Mouse (Mus musculus) liver, embryonic 16.5 days (tissue): Measurements from ENCODE around the gene Tmed2. TPM values are rescaled to one million over a fixed set of nuclear protein-coding genes. Genes with fewer than 3 reads are reported as not detected.

Experiments used
- ATAC-seq: fragments of 200-750 bp; cut with Nextera tagmentation; 2 replicates; pipeline ENCODE4 v1.8.0; 2017; ENCODE audit warnings: low read depth, mild to moderate bottlenecking, moderate number of reproducible peaks, moderate library complexity
- H3K27ac ChIP-seq: fragments of 300-500 bp; sonication (generic); 2 replicates; pipeline ENCODE4 v1.5.1; 2014; ENCODE audit warnings: mild to moderate bottlenecking, low read length
- H3K27me3 ChIP-seq: fragments of 300-500 bp; sonication (generic); 2 replicates; pipeline ENCODE4 v1.6.1; 2014; ENCODE audit warnings: low read depth, low read length, mixed read lengths; ENCODE audit not compliant: control insufficient read depth, insufficient read depth
- H3K36me3 ChIP-seq: fragments of 300-500 bp; sonication (generic); 2 replicates; pipeline ENCODE4 v1.6.1; 2014; ENCODE audit warnings: mild to moderate bottlenecking; ENCODE audit not compliant: control insufficient read depth, insufficient read depth
- H3K4me1 ChIP-seq: fragments of 300-500 bp; sonication (generic); 2 replicates; pipeline ENCODE4 v1.6.1; 2014; ENCODE audit warnings: low read depth, low read length, mixed read lengths; ENCODE audit not compliant: control insufficient read depth
- H3K4me2 ChIP-seq: fragments of 300-500 bp; sonication (generic); 2 replicates; pipeline ENCODE4 v1.6.1; 2014; ENCODE audit warnings: low read depth, low read length, mixed read lengths
- H3K4me3 ChIP-seq: fragments of 300-500 bp; sonication (generic); 2 replicates; pipeline ENCODE4 v1.5.1; 2014; ENCODE audit warnings: low read depth, mild to moderate bottlenecking, low read length
- H3K9ac ChIP-seq: fragments of 300-500 bp; sonication (generic); 2 replicates; pipeline ENCODE4 v1.6.1; 2014; ENCODE audit warnings: low read depth, low read length
- H3K9me3 ChIP-seq: fragments of 300-500 bp; sonication (generic); replicated peaks from 2 replicates; pipeline ENCODE4 v1.6.1; 2016; ENCODE audit warnings: low read length; ENCODE audit not compliant: control insufficient read depth
- WGBS: fragments of 180-500 bp; shearing (Covaris S2); extraction: QIAGEN DNeasy Blood & Tissue Kit; methylation state at CpG from one replicate; pipeline ENCODE4 v1.1.7; 2014; ENCODE audit not compliant: insufficient replicate concordance; 5-methylcytosine and 5-hydroxymethylcytosine counted together
- polyA plus RNA-seq: library from polyadenylated mRNA; unstranded; fragments of >200 nt; fragmentation: Nextera tagmentation; extraction: Ambion mirVana; gene quantifications from 2 replicates; pipeline ENCODE4 v1.2.1, GENCODE M21; 2015

Gene Tmed2
- polyA plus RNA-seq = 282 and 309 TPM in 2 replicates

DNA sequence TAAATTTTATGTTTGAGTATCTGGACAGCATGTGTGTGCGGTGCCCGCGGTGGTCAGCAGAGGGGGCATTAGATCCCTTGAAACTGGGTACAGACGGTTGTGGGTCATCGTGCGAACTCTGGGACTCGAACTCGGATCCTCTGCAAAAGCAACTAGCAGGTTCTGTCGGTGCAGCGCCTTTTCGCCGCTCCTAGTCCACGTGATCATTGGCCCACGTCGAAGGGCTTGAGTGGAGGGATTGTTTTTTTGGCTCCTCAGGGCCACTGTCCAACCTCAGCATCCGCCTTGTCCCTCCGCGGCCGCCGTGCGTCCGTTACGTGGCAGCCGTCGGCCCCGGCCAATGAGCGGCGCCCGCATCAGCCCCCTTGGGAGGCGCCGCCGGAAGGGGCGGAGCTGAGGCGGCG, at the start of gene Tmed2:
TSS of gene Tmed2 (plus strand) at position 313 of the 404 bp plus-strand sequence.
- H3K9ac ChIP-seq = peak within 1 kb of the TSS; percentile 91
- peak within 1 kb of the TSS; percentile 91 for H3K27ac ChIP-seq
- H3K4me2 ChIP-seq = peak within 1 kb of the TSS; percentile 82
- no peaks in the 10 kb centered on the region for H3K27me3 ChIP-seq
- no peaks in the 10 kb centered on the region for H3K9me3 ChIP-seq
- peak within 1 kb of the TSS; percentile 96 for H3K4me3 ChIP-seq
- H3K4me1 ChIP-seq = peaks cover 21% of the 10 kb centered on the region
- under 1% methylated on average over 35 of the region's 35 CpGs for WGBS
- ATAC-seq = peak; percentile 95
- peaks cover 22% of the 10 kb centered on the region for H3K36me3 ChIP-seq

DNA sequence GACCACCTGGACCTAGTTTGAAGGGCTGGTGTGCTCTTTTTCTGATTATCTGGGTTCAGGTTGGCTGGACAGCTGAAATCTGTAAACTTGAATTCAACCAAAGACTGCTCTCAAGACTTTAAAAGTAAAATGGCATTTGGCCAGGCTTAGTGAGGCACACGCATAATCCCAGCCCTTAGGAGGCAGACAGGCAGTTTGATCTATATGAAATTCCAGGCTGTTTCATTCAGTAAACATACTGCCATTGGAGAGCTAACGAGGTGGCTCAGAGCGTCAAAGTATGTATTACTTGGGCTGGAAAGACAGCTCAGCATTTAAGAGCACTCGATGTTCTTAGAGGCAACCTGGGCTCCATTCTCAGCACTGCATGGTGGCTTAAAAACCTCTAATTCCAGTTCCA, 48.8 kb upstream of the Tmed2 start:
- Histone ChIP-seq H3K4me2 (no peak overlapping the region), H3K27me3 (no peaks in the 10 kb centered on the region), H3K36me3 (0 out of 2 replicates have a peak, but pooled peaks cover 2% of the 10 kb centered on the region), H3K4me3 (no peak overlapping the region), H3K4me1 (peaks cover 3% of the 10 kb centered on the region), H3K9ac (no peak overlapping the region), H3K27ac (no peak overlapping the region), H3K9me3 (no peaks in the 10 kb centered on the region)
- WGBS = 86% methylated on average over 4 of the region's 4 CpGs
- no peak for ATAC-seq

DNA sequence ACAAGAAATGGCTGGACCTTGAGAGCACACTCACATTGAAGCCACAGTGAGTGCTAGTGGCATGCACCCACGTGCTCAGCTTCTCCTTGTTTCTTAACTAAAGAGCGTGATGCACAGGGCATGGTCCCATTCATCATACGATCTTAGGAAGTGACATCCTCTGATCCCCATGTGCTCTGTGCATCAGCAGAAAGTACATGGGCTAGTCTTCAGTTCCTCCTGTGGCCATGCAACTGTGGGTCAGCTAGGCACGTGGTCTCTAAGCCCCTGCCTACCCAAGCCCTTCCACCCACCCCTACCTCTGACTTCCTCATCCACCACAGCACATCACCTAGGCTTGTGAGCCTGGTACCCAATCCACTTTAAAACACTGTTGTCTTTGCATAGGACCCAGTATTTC, 47.9 kb upstream of the Tmed2 start:
- ATAC-seq = no peak
- Histone ChIP-seq H3K27ac (no peak overlapping the region), H3K27me3 (no peaks in the 10 kb centered on the region), H3K36me3 (0 out of 2 replicates have a peak, but pooled peaks cover 2% of the 10 kb centered on the region), H3K4me2 (no peak overlapping the region), H3K4me1 (peaks cover 7% of the 10 kb centered on the region), H3K4me3 (no peak overlapping the region), H3K9ac (no peak overlapping the region), H3K9me3 (no peaks in the 10 kb centered on the region)
- WGBS = 59% methylated on average over 4 of the region's 4 CpGs

DNA sequence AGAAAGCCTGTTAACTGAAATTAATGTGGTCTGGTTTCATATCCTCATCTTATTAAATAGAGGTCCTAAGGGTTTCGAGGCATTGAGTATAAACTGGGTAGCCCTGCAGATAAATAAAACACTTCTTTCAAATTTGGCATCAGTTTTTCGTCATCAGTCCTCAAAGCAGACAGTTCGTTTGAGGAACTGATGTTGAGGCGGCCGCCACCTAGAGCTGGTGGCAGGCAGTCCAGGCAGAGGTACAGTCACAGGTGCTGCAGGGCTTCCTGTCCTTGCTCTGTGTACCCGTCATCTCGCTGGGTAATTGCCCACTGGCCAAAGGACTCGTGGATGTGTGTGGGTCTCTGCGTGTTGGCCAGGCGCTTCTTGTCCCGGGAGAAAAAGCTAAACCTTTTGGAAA, 47.0 kb upstream of the Tmed2 start:
- Histone ChIP-seq H3K9me3 (no peaks in the 10 kb centered on the region), H3K9ac (no peak overlapping the region), H3K4me3 (no peak overlapping the region), H3K27ac (no peak overlapping the region), H3K36me3 (0 out of 2 replicates have a peak, but pooled peaks cover 2% of the 10 kb centered on the region), H3K27me3 (no peaks in the 10 kb centered on the region), H3K4me1 (peaks cover 13% of the 10 kb centered on the region), H3K4me2 (no peak overlapping the region)
- 65% methylated on average over 11 of the region's 11 CpGs for WGBS
- ATAC-seq = no peak

- no peak overlapping the region for H3K4me2 ChIP-seq
- H3K9me3 ChIP-seq = no peaks in the 10 kb centered on the region
- WGBS = 69% methylated on average over 7 of the region's 7 CpGs
- 0 out of 2 replicates have a peak, but pooled peaks cover 2% of the 10 kb centered on the region for H3K36me3 ChIP-seq
- H3K9ac ChIP-seq = no peak overlapping the region
- no peak overlapping the region for H3K4me3 ChIP-seq
- H3K4me1 ChIP-seq = peaks cover 23% of the 10 kb centered on the region
- ATAC-seq = no peak
- no peaks in the 10 kb centered on the region for H3K27me3 ChIP-seq
- H3K27ac ChIP-seq = no peak overlapping the region
These were observed 44.9 kb upstream of the Tmed2 start for GRCm38 (mm10) chr5:124495547-124495946.

GRCm38 (mm10) chr5:124496614-124497514, 43.6 kb upstream of the Tmed2 start:
- H3K27me3 ChIP-seq = no peaks in the 10 kb centered on the region
- ATAC-seq = peak; percentile 45; the same call in 1 of the 2 replicates
- H3K27ac ChIP-seq = no peak overlapping the region
- H3K4me1 ChIP-seq = peaks cover 23% of the 10 kb centered on the region
- H3K36me3 ChIP-seq = no peaks in the 10 kb centered on the region
- no peaks in the 10 kb centered on the region for H3K9me3 ChIP-seq
- H3K4me3 ChIP-seq = peak overlapping the region; percentile 20; the same call in 1 of the 2 replicates
- peak overlapping the region; percentile 40 for H3K4me2 ChIP-seq
- no peak overlapping the region for H3K9ac ChIP-seq
- WGBS = 35% methylated on average over 15 of the region's 15 CpGs

GRCm38 (mm10) chr5:124498221-124498876, 42.1 kb upstream of the Tmed2 start:
- Histone ChIP-seq H3K4me2 (peak overlapping the region; percentile 6; the same call in 1 of the 2 replicates), H3K4me3 (no peak overlapping the region), H3K9me3 (no peaks in the 10 kb centered on the region), H3K27me3 (no peaks in the 10 kb centered on the region), H3K9ac (no peak overlapping the region), H3K4me1 (peaks cover 23% of the 10 kb centered on the region), H3K27ac (peak overlapping the region; percentile 35; the same call in 1 of the 2 replicates), H3K36me3 (no peaks in the 10 kb centered on the region)
- WGBS = 20% methylated on average over 9 of the region's 9 CpGs
- peak; percentile 19; the same call in 1 of the 2 replicates for ATAC-seq

- WGBS = 24% methylated on average over 5 of the region's 5 CpGs
These were observed 41.5 kb upstream of the Tmed2 start for GRCm38 (mm10) chr5:124499001-124499400.

More at GRCm38 (mm10) chr5:124499001-124499400, 41.5 kb upstream of the Tmed2 start:
- no peak overlapping the region for H3K4me2 ChIP-seq
- no peak overlapping the region for H3K27ac ChIP-seq
- H3K9ac ChIP-seq = no peak overlapping the region
- no peak overlapping the region for H3K4me3 ChIP-seq
- H3K36me3 ChIP-seq = no peaks in the 10 kb centered on the region
- no peaks in the 10 kb centered on the region for H3K27me3 ChIP-seq
- peaks cover 23% of the 10 kb centered on the region for H3K4me1 ChIP-seq
- H3K9me3 ChIP-seq = no peaks in the 10 kb centered on the region
- ATAC-seq = no peak
